Mouse (Mus musculus) small intestine, adult 2 months (tissue): ENCODE measurements at regions not wholly inside any gene's neighbourhood (a gene's known extent, or its start where the extent isn't known, plus 50 kb on each side); places are given as distances from the start of the nearest gene placed in this dataset.

Source experiments
- H3K27ac ChIP-seq: fragments of 200-500 bp; 2 replicates; pipeline ENCODE4 v1.5.1; 2012; ENCODE audit warnings: low read depth, low read length, control low read depth, inconsistent platforms; ENCODE audit not compliant: insufficient read depth
- H3K27me3 ChIP-seq: fragments of 200-500 bp; 2 replicates; pipeline ENCODE4 v1.6.1; 2012; ENCODE audit warnings: mild to moderate bottlenecking, moderate library complexity, low read length, inconsistent platforms; ENCODE audit not compliant: control insufficient read depth, insufficient read depth
- H3K36me3 ChIP-seq: fragments of 200-500 bp; 2 replicates; pipeline ENCODE4 v1.6.1; 2012; ENCODE audit warnings: mild to moderate bottlenecking, low read length, control low read depth, inconsistent platforms; ENCODE audit not compliant: control insufficient read depth, insufficient read depth
- H3K4me1 ChIP-seq: fragments of 200-500 bp; 2 replicates; pipeline ENCODE4 v1.6.1; 2012; ENCODE audit warnings: low read length, inconsistent platforms, mixed read lengths; ENCODE audit not compliant: control insufficient read depth, insufficient read depth, insufficient read length
- H3K4me3 ChIP-seq: fragments of 200-500 bp; 2 replicates; pipeline ENCODE4 v1.5.1; 2012; ENCODE audit warnings: low read depth, mild to moderate bottlenecking, control low read depth, inconsistent platforms, low read length, moderate library complexity
- CTCF ChIP-seq: fragments of 200-500 bp; IDR thresholded peaks from 2 replicates; pipeline ENCODE4 v1.5.1; 2012; ENCODE audit warnings: low read depth, mild to moderate bottlenecking, control low read depth, inconsistent platforms, low read length, moderate library complexity, mixed read lengths; ENCODE audit not compliant: insufficient replicate concordance, insufficient read length; ENCODE audit errors: extremely low read depth
- POLR2A ChIP-seq: fragments of 200-500 bp; IDR thresholded peaks from 2 replicates; pipeline ENCODE4 v1.6.1; 2012; ENCODE audit warnings: low read depth, mild to moderate bottlenecking, control low read depth, inconsistent platforms, low read length, moderate library complexity
- WGBS: fragments of 180-500 bp; shearing (Covaris S2); methylation state at CpG from one replicate; pipeline ENCODE4 v1.1.7; 2018; 5-methylcytosine and 5-hydroxymethylcytosine counted together

DNA sequence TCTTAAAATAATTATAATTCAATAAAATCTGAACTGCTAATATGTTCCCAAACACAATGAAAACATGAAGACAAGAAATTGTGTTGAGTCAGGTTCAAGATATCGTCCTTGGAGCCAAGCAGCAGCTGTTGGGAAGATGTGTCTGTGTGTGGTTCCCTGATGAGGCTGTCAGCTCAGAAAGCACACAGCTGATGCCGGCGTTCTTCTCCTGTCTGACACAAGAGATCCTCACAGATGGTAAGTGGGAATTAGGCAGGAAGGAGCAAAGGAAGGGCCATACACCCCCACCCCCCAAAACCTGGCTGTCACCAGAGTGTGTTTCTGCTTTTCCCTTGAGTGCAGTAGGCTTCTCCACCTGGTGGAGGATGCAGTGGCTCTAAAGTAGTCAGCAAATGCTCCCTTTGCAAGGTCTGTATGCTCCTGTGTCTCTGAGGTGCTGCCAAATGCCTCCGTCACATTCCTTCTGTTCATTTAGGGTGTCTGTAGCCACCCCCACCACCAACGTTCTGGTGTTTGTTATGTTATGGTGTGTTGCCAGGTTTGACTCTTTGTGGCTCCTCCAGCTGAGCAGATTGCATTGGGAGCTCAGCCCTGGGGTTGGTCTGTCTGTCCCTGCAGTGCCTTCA is 188.9 kb upstream of the Npy start:
- H3K4me3 ChIP-seq: no peak overlapping the region
- H3K27ac ChIP-seq: no peak overlapping the region
- no peaks in the 10 kb centered on the region for H3K4me1 ChIP-seq
- H3K27me3 ChIP-seq: no peaks in the 10 kb centered on the region
- TF ChIP-seq CTCF (no peak), POLR2A (no peak)
- H3K36me3 ChIP-seq: no peaks in the 10 kb centered on the region
- 51% methylated on average over 5 of the region's 5 CpGs for WGBS

DNA sequence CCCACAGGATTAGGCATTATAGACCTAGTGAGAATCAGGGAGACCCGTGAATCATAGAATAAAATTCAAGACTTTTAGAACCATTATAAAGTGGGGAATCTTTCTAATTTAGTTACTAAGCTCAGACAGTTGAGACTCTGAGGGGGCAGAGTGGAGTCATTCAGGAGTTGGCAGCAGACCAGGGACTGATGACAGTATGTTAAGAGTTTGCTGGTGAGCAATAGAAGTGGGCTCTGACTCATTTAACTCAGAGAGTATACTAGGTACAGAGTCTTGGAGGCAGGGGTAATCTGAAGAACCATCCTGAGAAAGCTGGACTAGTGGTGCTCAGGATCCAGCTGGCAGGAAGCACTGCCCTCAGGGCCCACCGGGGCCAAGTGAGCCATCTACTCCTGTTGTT is 184.9 kb upstream of the Npy start:
- Histone ChIP-seq H3K4me1 (no peaks in the 10 kb centered on the region), H3K4me3 (no peak overlapping the region), H3K27ac (no peak overlapping the region), H3K27me3 (no peaks in the 10 kb centered on the region), H3K36me3 (no peaks in the 10 kb centered on the region)
- 67% methylated on average over 2 of the region's 2 CpGs for WGBS
- no peak for TF ChIP-seq POLR2A
- no peak for TF ChIP-seq CTCF

DNA sequence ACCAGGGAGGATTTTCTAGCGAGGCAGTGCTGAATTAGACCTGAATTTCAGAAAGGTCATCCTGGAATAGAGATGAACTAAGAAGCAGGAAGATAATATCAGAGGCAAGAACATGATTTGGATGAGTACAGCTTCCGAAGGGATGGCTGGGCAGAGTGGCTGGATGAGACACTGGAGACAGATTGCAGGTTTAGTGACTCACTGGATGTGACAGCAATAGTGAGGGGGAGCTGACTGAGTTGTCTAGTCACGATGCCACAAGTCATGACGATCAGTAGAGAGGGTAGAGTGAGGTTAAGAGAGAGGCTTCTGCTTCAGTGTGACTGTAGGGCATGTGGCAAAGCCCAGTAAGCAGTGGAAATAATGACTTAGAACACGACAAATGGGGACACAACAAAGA is 181.3 kb upstream of the Npy start:
- no peak overlapping the region for H3K4me3 ChIP-seq
- H3K27ac ChIP-seq: no peak overlapping the region
- H3K36me3 ChIP-seq: no peaks in the 10 kb centered on the region
- WGBS: 74% methylated on average over 5 of the region's 5 CpGs
- no peaks in the 10 kb centered on the region for H3K27me3 ChIP-seq
- H3K4me1 ChIP-seq: no peaks in the 10 kb centered on the region
- TF ChIP-seq CTCF (no peak), POLR2A (no peak)

DNA sequence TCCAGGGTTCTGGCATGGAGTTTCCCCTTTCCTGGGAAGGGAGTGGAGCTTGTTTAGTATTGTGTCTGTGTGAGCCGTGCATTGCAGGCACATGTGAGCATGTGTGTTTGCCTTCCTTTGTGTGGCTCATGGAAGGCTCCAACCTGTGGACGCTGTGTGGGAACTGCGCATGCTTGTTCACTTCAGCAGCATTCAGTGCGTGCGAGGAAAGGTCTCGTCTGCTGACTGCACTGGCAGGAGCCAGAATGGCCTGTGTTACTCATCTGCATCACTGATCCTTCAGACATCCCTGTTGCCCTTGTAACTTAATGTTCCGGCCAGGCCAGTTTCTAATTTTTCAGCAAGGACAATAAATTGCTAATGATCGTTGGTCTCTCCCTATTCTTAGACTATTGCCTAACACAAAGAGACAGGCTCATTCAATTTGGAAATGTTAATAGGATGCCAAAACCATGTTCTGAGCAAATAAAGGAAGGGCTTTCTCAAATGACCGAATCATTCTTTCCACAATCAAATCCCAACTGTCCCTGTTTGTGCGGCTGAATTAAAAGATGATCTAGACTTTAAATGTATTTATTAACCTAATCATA is 167.9 kb upstream of the Npy start:
- Histone ChIP-seq H3K27ac (no peak overlapping the region), H3K4me3 (no peak overlapping the region), H3K4me1 (peaks cover 3% of the 10 kb centered on the region; the same call in 1 of the 2 replicates), H3K36me3 (no peaks in the 10 kb centered on the region), H3K27me3 (no peaks in the 10 kb centered on the region)
- TF ChIP-seq POLR2A: no peak
- no peak for TF ChIP-seq CTCF
- WGBS: 68% methylated on average over 10 of the region's 10 CpGs

DNA sequence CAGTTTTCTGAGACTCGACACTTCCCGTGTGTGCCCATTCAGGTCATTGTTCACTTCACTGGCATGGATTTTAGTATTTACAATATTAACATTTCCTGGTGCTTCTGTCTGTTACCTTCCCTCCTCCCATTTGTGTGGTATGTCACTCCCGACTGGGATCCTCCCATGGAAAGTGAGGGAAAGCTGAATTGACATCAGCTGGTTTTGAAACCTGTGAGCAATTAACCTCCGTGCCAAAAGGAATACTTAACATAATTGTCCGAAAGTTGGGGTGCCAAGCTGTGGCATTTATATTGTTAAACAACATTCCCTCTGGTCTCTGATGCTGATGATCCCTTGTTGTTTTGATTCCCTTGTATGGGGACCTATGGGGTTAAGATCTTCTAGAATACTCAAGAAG is 167.3 kb upstream of the Npy start:
- H3K36me3 ChIP-seq: no peaks in the 10 kb centered on the region
- H3K27ac ChIP-seq: no peak overlapping the region
- no peak overlapping the region for H3K4me3 ChIP-seq
- 26% methylated on average over 5 of the region's 5 CpGs for WGBS
- no peaks in the 10 kb centered on the region for H3K27me3 ChIP-seq
- peaks cover 3% of the 10 kb centered on the region; the same call in 1 of the 2 replicates for H3K4me1 ChIP-seq
- TF ChIP-seq CTCF: no peak

DNA sequence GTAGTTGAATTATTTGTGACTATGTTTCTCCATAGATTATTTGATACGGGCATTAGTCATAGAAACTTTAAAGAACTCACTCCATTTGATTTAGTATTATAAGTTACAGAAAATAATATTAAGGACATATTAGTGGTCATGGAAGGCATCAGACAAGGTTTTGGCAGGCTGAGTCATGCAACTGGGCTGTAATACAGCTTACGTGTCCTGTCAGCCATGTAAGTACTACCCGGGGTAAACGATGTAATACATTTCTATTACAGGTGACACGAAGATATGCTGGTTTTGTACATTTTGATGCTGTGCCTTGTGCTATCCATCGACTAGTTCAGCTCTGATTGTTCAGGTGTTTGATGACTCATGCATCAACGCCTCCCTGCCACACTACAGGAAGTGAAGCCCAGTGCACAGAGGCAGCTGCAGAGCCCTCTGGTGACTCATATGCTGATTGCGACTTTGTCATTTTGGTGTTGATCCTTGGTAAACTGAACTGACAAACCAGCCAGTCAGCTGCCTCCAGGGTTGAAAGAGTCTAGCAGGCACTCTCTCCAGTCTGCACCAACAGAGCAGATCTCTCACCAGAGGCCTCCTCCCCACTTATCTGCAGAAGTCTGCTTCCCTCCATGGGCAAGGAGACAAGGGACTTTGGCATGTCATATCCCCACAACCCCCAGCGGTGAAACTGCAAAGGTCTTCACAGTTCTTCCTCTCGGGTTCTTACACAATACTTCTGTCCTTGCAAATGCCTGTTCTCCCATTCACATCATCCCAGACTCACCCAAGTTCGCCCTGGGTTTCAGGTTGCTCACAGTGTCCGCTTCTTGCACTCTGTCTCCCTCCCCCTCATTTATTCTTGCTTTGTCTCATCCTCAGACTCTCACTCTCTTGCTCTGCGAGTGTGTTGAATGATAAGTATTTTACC is 165.9 kb upstream of the Npy start:
- WGBS: 29% methylated on average over 13 of the region's 13 CpGs
- H3K4me3 ChIP-seq: no peak overlapping the region
- no peaks in the 10 kb centered on the region for H3K36me3 ChIP-seq
- H3K4me1 ChIP-seq: peaks cover 3% of the 10 kb centered on the region; the same call in 1 of the 2 replicates
- H3K27ac ChIP-seq: no peak overlapping the region
- H3K27me3 ChIP-seq: no peaks in the 10 kb centered on the region
- TF ChIP-seq CTCF (peak; percentile 22; the same call in 1 of the 2 replicates), POLR2A (no peak)

DNA sequence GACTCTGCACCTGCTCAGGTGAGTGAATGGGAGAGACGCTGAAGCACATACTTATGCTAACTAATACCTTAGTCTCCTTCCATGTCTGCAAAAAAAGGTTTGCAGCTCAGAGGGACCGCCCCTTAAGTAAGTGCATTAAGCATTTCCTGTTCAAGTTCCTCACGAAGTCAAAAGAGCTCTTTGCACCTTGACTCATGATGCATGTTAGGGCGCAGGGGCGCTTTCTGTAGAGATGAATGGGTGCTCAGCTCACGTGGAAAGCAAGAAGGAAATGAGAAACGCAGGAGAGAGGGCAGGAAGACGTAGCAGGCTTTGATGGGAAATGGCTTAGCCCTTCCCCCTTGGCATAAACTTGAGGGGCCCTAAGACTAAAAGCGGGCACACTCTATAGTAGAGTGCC is 164.5 kb upstream of the Npy start:
- Histone ChIP-seq H3K4me1 (peaks cover 3% of the 10 kb centered on the region; the same call in 1 of the 2 replicates), H3K27ac (no peak overlapping the region), H3K27me3 (no peaks in the 10 kb centered on the region), H3K4me3 (no peak overlapping the region), H3K36me3 (no peaks in the 10 kb centered on the region)
- 34% methylated on average over 9 of the region's 9 CpGs for WGBS
- no peak for TF ChIP-seq CTCF
- no peak for TF ChIP-seq POLR2A
